Mouse (Mus musculus): Measurements from ENCODE around the gene Snx9.

DNA sequence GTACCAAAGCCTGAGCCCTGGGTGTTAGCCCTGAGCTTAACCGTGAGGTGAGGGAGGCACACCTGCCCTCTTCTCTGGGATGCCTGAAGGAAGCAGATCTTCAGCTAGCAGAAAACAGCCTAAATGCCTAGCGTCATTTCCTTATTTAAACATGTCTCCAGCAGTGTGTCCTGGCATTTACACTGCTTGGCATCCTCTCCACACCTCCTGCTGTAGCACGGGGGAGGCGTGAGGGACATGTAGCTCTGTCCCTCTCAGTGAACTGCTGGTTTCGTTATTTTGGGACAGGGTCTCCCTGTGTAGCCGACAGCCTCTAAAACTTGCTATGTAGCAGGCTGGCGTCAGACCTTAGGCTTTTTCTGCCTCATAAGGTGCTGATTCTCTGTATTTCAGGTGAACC is 55.5 kb downstream of the Snx9 start:
- TF ChIP-seq POLR2A (IDR thresholded peaks at IDR 0.05; ENCODE audit: extremely low read depth, insufficient read depth, low read length) (no peak), CTCF (IDR thresholded peaks at IDR 0.05; ENCODE audit: low read depth, low read length) (no peak)
